Mouse (Mus musculus) cerebellum, postnatal 10 days (tissue): ENCODE measurements at regions not wholly inside any gene's neighbourhood (a gene's known extent, or its start where the extent isn't known, plus 50 kb on each side); places are given as distances from the start of the nearest gene placed in this dataset.

ENCODE experiments used
- DNase-seq, 2 experiments: peaks; one replicate each; pipeline ENCODE4 v3.0.0; 2021; ENCODE audit warnings: mixed read lengths in 2 of 2

DNA sequence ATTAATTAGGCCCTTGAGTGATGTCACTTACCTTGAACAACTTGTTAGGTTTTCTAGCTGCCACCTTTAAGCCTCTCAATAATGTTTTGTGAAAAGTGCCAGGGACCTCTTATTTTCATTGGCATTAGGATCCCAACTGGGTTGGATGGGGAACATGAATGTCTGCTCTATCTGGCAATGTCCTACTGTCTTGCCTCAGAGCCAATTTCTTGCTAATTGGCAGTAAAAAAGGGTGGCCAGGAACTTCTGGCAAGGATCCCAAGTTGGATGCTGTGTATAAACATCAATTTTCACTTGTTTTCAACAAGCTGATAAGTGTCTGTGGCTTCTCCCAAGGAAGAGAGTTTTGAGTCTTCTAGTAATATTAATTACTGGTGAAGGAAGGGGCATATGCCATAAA lies 118.8 kb upstream of the Tgif2lx1 start:
- peak; percentile 34 to 35 for DNase-seq

DNA sequence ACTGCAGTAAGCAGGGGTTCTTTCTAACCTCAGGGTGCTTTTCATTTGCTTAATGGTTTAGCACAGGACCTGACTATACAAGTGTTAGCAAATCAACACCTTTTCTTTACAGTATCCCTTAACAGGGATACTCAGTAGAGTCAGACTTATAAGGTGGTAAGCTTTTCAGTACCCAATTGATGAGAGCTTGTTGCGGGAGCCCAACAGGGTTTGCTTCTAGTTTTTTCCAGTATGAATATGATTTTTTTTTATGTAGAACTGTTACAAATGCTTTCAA lies 115.7 kb upstream of the Tgif2lx1 start:
- no peak for DNase-seq

DNA sequence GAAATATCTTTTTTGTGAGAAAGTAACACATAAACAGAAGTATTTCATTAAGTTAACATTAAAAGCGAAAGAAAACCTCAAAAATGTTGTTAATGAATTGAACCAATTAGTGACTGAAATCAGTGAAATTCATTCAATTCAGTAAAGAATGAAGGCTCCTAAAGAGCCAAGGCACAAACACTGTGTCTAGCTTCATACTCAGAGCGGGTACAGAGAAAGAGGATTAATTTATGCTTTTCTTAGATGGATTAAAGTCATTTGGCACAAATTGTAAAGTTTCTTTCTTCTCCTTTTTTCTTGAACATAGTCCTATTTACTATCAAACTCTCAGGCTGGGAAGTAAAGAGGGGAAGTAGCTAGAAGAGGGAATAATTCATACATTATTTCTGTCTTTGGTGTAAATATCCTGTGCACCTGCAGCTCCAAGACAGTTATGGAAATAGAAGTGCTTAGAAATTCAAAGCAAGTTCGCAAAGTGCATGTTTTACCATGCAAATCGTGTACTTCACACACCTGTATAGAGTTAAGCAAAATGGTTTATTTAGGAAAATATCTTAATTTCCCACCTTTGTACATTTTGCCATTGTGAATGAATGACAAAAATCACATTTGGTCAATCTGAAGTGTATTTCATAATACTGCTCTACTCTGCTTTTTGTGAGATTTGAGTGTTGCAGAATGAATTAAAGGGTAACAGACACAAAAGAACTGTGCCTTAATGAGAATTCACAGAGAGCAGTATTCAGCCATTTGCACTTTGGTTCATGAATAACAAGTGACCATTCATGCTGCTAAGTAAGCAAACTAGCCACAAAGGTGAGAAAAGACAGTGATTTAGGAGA lies 115.2 kb upstream of the Tgif2lx1 start:
- DNase-seq = no peak
